8 mouse cellular contexts compared by ENCODE assay signal in genomic region chr9:108452291-108452906, GRCm38 (mm10). TPM values are rescaled to one million over a fixed set of nuclear protein-coding genes. Genes with fewer than 3 reads are reported as not detected.
A peak's percentile ranks its signal among the peaks of the same experiment; 100 is the strongest.
DNase-seq lines count a peak whose midpoint lies in the region; ATAC-seq and TF ChIP-seq lines count a peak whose summit lies in the region.

No protein-coding gene starts in this region.

- under 1% methylated on average over 40 of the region's 40 CpGs for WGBS in cerebellum, adult 2 months
- WGBS in lung, embryonic 15.5 days: under 1% methylated on average over 40 of the region's 40 CpGs

- peak; percentile 24 to 46; a peak in 3 of 4 replicates for TF ChIP-seq EP300 in MEL (IDR thresholded peaks at IDR 0.05; ENCODE audit: low read depth in 1 of 2, low read length in 2 of 2)

- H3K27ac ChIP-seq in MEL (ENCODE audit: control insufficient read depth, low read depth, low read length): peak overlapping the region; percentile 90
- H3K27ac ChIP-seq in cerebellum, adult 2 months (ENCODE audit: insufficient read depth, low read length): peak overlapping the region; percentile 57; the same call in 1 of the 2 replicates
- peak overlapping the region; percentile 84 for H3K27ac ChIP-seq in lung, embryonic 15.5 days

- H3K4me2 ChIP-seq in lung, embryonic 15.5 days: peak overlapping the region; percentile 98

- peaks cover 25 to 65% of the 10 kb centered on the region in 2 experiments for H3K4me1 ChIP-seq in MEL (ENCODE audit: control insufficient read depth in 1 of 2, insufficient read depth in 2 of 2, low read length in 2 of 2)
- peaks cover 14% of the 10 kb centered on the region for H3K4me1 ChIP-seq in cerebellum, adult 2 months (ENCODE audit: control insufficient read depth, insufficient read depth, low read length)
- H3K4me1 ChIP-seq in lung, embryonic 15.5 days: peaks cover 43% of the 10 kb centered on the region

- no peaks in the 10 kb centered on the region for H3K9me3 ChIP-seq in MEL (replicated peaks; ENCODE audit: insufficient read depth, low read length)
- H3K9me3 ChIP-seq in lung, embryonic 15.5 days: no peaks in the 10 kb centered on the region

- peak overlapping the region; percentile 69 to 80 for H3K4me3 ChIP-seq in MEL (ENCODE audit: control insufficient read depth in 1 of 2, insufficient read depth in 1 of 2, low read depth in 2 of 2, low read length in 2 of 2)
- H3K4me3 ChIP-seq in cerebellum, adult 2 months (replicated peaks; ENCODE audit: insufficient read depth, low read depth, low read length): peak overlapping the region; percentile 90
- H3K4me3 ChIP-seq in lung, embryonic 15.5 days: peak overlapping the region; percentile 66

- peak in 1 of 2 experiments; percentile 4; a peak in 1 of 4 replicates for TF ChIP-seq POLR2A in MEL (IDR thresholded peaks at IDR 0.05; ENCODE audit: control insufficient read depth in 1 of 2, insufficient read depth in 1 of 2, low read depth in 1 of 2, low read length in 2 of 2, poor library complexity in 1 of 2)
- TF ChIP-seq POLR2A in cerebellum, adult 2 months (IDR thresholded peaks at IDR 0.05; ENCODE audit: borderline replicate concordance, insufficient read depth, low read length): peak; percentile 31; the same call in 1 of the 2 replicates

- H3K79me2 ChIP-seq in MEL (ENCODE audit: control insufficient read depth, insufficient read depth, low read length, poor library complexity): peaks cover 5% of the 10 kb centered on the region

- H3K9ac ChIP-seq in MEL (ENCODE audit: control insufficient read depth, low read depth, low read length, poor library complexity, severe bottlenecking): peak overlapping the region; percentile 74
- H3K9ac ChIP-seq in lung, embryonic 15.5 days: peak overlapping the region; percentile 74

- DNase-seq in MEL (ENCODE audit: low read depth, low spot score): peak; percentile 95
- DNase-seq in cerebellum, adult 2 months: peak; percentile 90 to 94
- DNase-seq in forelimb bud, embryonic 11.5 days (ENCODE audit: low read depth, low spot score): peak; percentile 90
- DNase-seq in layer of hippocampus, adult 8-10 months (ENCODE audit: low spot score in 2 of 2): peak; percentile 71 to 85
- peak; percentile 69 for DNase-seq in ovary, adult 18-20 months (ENCODE audit: low spot score)
- peak; percentile 82 for DNase-seq in thymus, postnatal 0 days (ENCODE audit: low spot score)

- no peaks in the 10 kb centered on the region for H3K27me3 ChIP-seq in MEL (ENCODE audit: control insufficient read depth in 1 of 2, insufficient read depth in 2 of 2, low read length in 2 of 2)
- H3K27me3 ChIP-seq in cerebellum, adult 2 months (ENCODE audit: control insufficient read depth, insufficient read depth, low read length): no peaks in the 10 kb centered on the region
- no peaks in the 10 kb centered on the region for H3K27me3 ChIP-seq in lung, embryonic 15.5 days

- peaks cover 0 to 29% of the 10 kb centered on the region in 2 experiments; a peak in 2 of 4 replicates for H3K36me3 ChIP-seq in MEL (ENCODE audit: control insufficient read depth in 1 of 2, insufficient read depth in 2 of 2, low read length in 2 of 2)
- peaks cover 19% of the 10 kb centered on the region for H3K36me3 ChIP-seq in lung, embryonic 15.5 days

- peak; percentile 85 to 88 for ATAC-seq in hematopoietic stem cell, adult 5-6 weeks (replicated peaks in 1 of 2; ENCODE audit: insufficient read depth in 1 of 2, low FRiP score in 2 of 2, low TSS enrichment in 1 of 2, low read depth in 1 of 2, poor library complexity in 2 of 2, severe bottlenecking in 2 of 2)
- ATAC-seq in lung, embryonic 15.5 days (ENCODE audit: borderline replicate concordance, extremely low read depth, low FRiP score, low TSS enrichment): peak; percentile 86

- peak; percentile 33 for TF ChIP-seq RAD21 in MEL (IDR thresholded peaks at IDR 0.05; ENCODE audit: low read depth, low read length)

- peak; percentile 81 to 96 (median 90) for TF ChIP-seq CTCF in MEL (IDR thresholded peaks at IDR 0.05 in 2 of 3, conservative IDR thresholded peaks at IDR 0.05 in 1 of 3; ENCODE audit: control insufficient read depth in 1 of 3, insufficient read depth in 1 of 3, low read depth in 2 of 3, low read length in 3 of 3, poor library complexity in 1 of 3, severe bottlenecking in 1 of 3)
- peak; percentile 75 for TF ChIP-seq CTCF in cerebellum, adult 2 months (IDR thresholded peaks at IDR 0.05; ENCODE audit: borderline replicate concordance, insufficient read depth, low read depth, low read length)

TF ChIP-seq in MEL, 35 proteins besides CTCF, POLR2A, EP300 and RAD21 (continues in another document):
- TF ChIP-seq ETS1 (IDR thresholded peaks at IDR 0.05; ENCODE audit: low read depth, low read length) (peak; percentile 43; the same call in 1 of the 2 replicates), MAZ (IDR thresholded peaks at IDR 0.05; ENCODE audit: low read depth, low read length) (peak; percentile 73; the same call in 1 of the 2 replicates), TBP (IDR thresholded peaks at IDR 0.05; ENCODE audit: low read depth, low read length) (peak; percentile 66), MAX (IDR thresholded peaks at IDR 0.05; ENCODE audit: low read length) (no peak), MAFK (IDR thresholded peaks at IDR 0.05; ENCODE audit: borderline replicate concordance, low read depth, low read length) (no peak), NRF1 (IDR thresholded peaks at IDR 0.05; ENCODE audit: insufficient read depth, low read depth, low read length, poor library complexity, severe bottlenecking) (no peak), UBTF (IDR thresholded peaks at IDR 0.05; ENCODE audit: borderline replicate concordance, insufficient read depth, low read depth, low read length) (peak; percentile 52; the same call in 1 of the 2 replicates), BHLHE40 (IDR thresholded peaks at IDR 0.05; ENCODE audit: borderline replicate concordance, low read depth, low read length) (no peak), ZKSCAN1 (IDR thresholded peaks at IDR 0.05; ENCODE audit: low read depth, low read length) (0 out of 2 replicates have a peak, but pooled peaks have one; percentile 14), JUND (IDR thresholded peaks at IDR 0.05; ENCODE audit: low read depth, low read length) (no peak), MYC (IDR thresholded peaks at IDR 0.05; ENCODE audit: low read depth, low read length) (0 out of 2 replicates have a peak, but pooled peaks have one; percentile 27), USF2 (IDR thresholded peaks at IDR 0.05; ENCODE audit: borderline replicate concordance in 1 of 2, insufficient read depth in 1 of 2, low read depth in 1 of 2, low read length in 2 of 2) (no peak), ZC3H11A (IDR thresholded peaks at IDR 0.05; ENCODE audit: low read depth, low read length) (peak; percentile 27; the same call in 1 of the 2 replicates)

RNA-seq across cellular contexts. Expression of gene Ccdc71, which starts 7.9 kb away (rescaled TPM):
- 18.3 and 23.1 TPM in 2 replicates for total RNA-seq in MEL (2012; rRNA removed)
- polyA plus RNA-seq in MEL (2012; ENCODE audit: insufficient read depth in 1 of 2, insufficient read length in 2 of 2, low read depth in 1 of 2, low replicate concordance in 2 of 2, missing spikeins in 1 of 2): 10 to 100 TPM in 1 of 2 experiments, not detected in 1; 39.9 TPM
- polyA plus RNA-seq in cerebellum, adult 2 months (2012; rRNA removed): 23.4 and 27.6 TPM in 2 replicates
- total RNA-seq in hematopoietic stem cell, adult 5-6 weeks (2017): 13.4 and 13.8 TPM in 2 replicates
- 10 to 100 TPM; 31.3 to 44.7 (median 36.6) TPM for total RNA-seq in layer of hippocampus, adult 8-10 months (2022)
- polyA plus RNA-seq in lung, embryonic 15.5 days (2015; fragmentation: Nextera tagmentation; extraction: Ambion mirVana): 56.6 and 60.4 TPM in 2 replicates
- 51.0 and 54.2 TPM in 2 replicates for polyA plus RNA-seq in thymus, postnatal 0 days (2015; fragmentation: Nextera tagmentation; extraction: Ambion mirVana)

RNA-seq across cellular contexts. Expression of gene Klhdc8b, which starts 9.0 kb away (rescaled TPM):
- total RNA-seq in MEL (2012; rRNA removed): 48.0 and 71.9 TPM in 2 replicates
- polyA plus RNA-seq in MEL (2012; ENCODE audit: insufficient read depth in 1 of 2, insufficient read length in 2 of 2, low read depth in 1 of 2, low replicate concordance in 2 of 2, missing spikeins in 1 of 2): 10 to 100 TPM; 57.3 to 77.2 TPM
- polyA plus RNA-seq in cerebellum, adult 2 months (2012; rRNA removed): 36.2 and 47.1 TPM in 2 replicates
- total RNA-seq in hematopoietic stem cell, adult 5-6 weeks (2017): 12.1 and 18.6 TPM in 2 replicates
- 10 to 100 TPM; 22.0 to 32.0 (median 24.2) TPM for total RNA-seq in layer of hippocampus, adult 8-10 months (2022)
- 67.2 and 75.3 TPM in 2 replicates for polyA plus RNA-seq in lung, embryonic 15.5 days (2015; fragmentation: Nextera tagmentation; extraction: Ambion mirVana)
- 9.5 and 11.2 TPM in 2 replicates for polyA plus RNA-seq in thymus, postnatal 0 days (2015; fragmentation: Nextera tagmentation; extraction: Ambion mirVana)

RNA-seq across cellular contexts. Expression of gene BC048562, which starts 16.1 kb away (rescaled TPM):
- not detected in 2 replicates for total RNA-seq in MEL (2012; rRNA removed)
- not detected for polyA plus RNA-seq in MEL (2012; ENCODE audit: insufficient read depth in 1 of 2, insufficient read length in 2 of 2, low read depth in 1 of 2, low replicate concordance in 2 of 2, missing spikeins in 1 of 2)
- not detected in 2 replicates for polyA plus RNA-seq in cerebellum, adult 2 months (2012; rRNA removed)
- total RNA-seq in hematopoietic stem cell, adult 5-6 weeks (2017): not detected in 2 replicates
- not detected for total RNA-seq in layer of hippocampus, adult 8-10 months (2022)
- polyA plus RNA-seq in lung, embryonic 15.5 days (2015; fragmentation: Nextera tagmentation; extraction: Ambion mirVana): not detected in 2 replicates
- polyA plus RNA-seq in thymus, postnatal 0 days (2015; fragmentation: Nextera tagmentation; extraction: Ambion mirVana): not detected in 2 replicates

RNA-seq across cellular contexts. Expression of gene Ccdc36, which starts 24.1 kb away (rescaled TPM):
- total RNA-seq in MEL (2012; rRNA removed): not detected in 2 replicates
- not detected for polyA plus RNA-seq in MEL (2012; ENCODE audit: insufficient read depth in 1 of 2, insufficient read length in 2 of 2, low read depth in 1 of 2, low replicate concordance in 2 of 2, missing spikeins in 1 of 2)
- 0.13 and 0.17 TPM in 2 replicates for polyA plus RNA-seq in cerebellum, adult 2 months (2012; rRNA removed)
- total RNA-seq in hematopoietic stem cell, adult 5-6 weeks (2017): 0.69 and 1.7 TPM in 2 replicates
- under 1 TPM; 0.11 to 0.26 (median 0.15) TPM for total RNA-seq in layer of hippocampus, adult 8-10 months (2022)
- 2.4 and 2.6 TPM in 2 replicates for polyA plus RNA-seq in lung, embryonic 15.5 days (2015; fragmentation: Nextera tagmentation; extraction: Ambion mirVana)
- 0.15 and 0.20 TPM in 2 replicates for polyA plus RNA-seq in thymus, postnatal 0 days (2015; fragmentation: Nextera tagmentation; extraction: Ambion mirVana)

RNA-seq across cellular contexts. Expression of gene Lamb2, which starts 27.1 kb away (rescaled TPM):
- total RNA-seq in MEL (2012; rRNA removed): 0.56 and 0.58 TPM in 2 replicates
- polyA plus RNA-seq in MEL (2012; ENCODE audit: insufficient read depth in 1 of 2, insufficient read length in 2 of 2, low read depth in 1 of 2, low replicate concordance in 2 of 2, missing spikeins in 1 of 2): under 1 TPM in 1 of 2 experiments, not detected in 1; 0.84 TPM
- 31.0 and 34.2 TPM in 2 replicates for polyA plus RNA-seq in cerebellum, adult 2 months (2012; rRNA removed)
- total RNA-seq in hematopoietic stem cell, adult 5-6 weeks (2017): 1.8 and 6.4 TPM in 2 replicates
- total RNA-seq in layer of hippocampus, adult 8-10 months (2022): 10 to 100 TPM; 28.9 to 46.8 (median 34.7) TPM
- polyA plus RNA-seq in lung, embryonic 15.5 days (2015; fragmentation: Nextera tagmentation; extraction: Ambion mirVana): 66.9 and 74.4 TPM in 2 replicates
- polyA plus RNA-seq in thymus, postnatal 0 days (2015; fragmentation: Nextera tagmentation; extraction: Ambion mirVana): 3.9 and 4.4 TPM in 2 replicates

Comparison
In these comparisons a context has a peak if more than half of its experiments do, and no peak if none do; other contexts are left out.
1. Peak in every context shown above with its lines: DNase-seq, ATAC-seq, H3K4me3 ChIP-seq and H3K27ac ChIP-seq.